Mouse (Mus musculus) gastrocnemius, postnatal 36 days (tissue): ENCODE measurements at regions not wholly inside any gene's neighbourhood (a gene's known extent, or its start where the extent isn't known, plus 50 kb on each side); places are given as distances from the start of the nearest gene placed in this dataset.
"Not testable (repeated sequence)": the region's sequence is repeated elsewhere in the genome, so short reads cannot be mapped to it uniquely, and the experiment has no call there.

ENCODE experiments used
- DNase-seq, 2 experiments: peaks; one replicate each; pipeline ENCODE4 v3.0.0; 2022
- intact Hi-C: fragments of 180-260 bp; cut with DNase I; formaldehyde crosslinking; loops from one replicate; pipeline ENCODE4 v1.15.1; 2025

DNA sequence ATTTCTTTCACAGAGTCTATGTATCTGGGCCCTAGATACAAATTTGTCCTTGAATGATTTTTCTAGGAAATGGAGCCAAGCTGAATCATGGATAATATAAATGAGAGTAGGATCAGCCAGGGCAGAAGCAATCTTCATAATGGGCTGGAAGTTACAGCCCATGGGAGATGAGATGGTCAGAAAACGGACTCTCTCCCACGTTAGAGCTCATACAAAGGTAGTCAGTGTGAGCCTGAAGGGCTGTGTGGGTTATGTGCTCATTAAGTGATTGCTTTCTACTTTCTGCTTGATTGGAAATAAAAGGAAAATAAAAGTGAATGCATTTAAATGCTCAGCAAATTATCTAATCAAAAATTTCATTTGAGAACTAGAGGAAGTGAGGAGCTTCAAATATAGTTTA lies 2017.1 kb upstream of the Pcdh20 start:
- DNase-seq: no peak
- intact Hi-C loops: no loop called here

DNA sequence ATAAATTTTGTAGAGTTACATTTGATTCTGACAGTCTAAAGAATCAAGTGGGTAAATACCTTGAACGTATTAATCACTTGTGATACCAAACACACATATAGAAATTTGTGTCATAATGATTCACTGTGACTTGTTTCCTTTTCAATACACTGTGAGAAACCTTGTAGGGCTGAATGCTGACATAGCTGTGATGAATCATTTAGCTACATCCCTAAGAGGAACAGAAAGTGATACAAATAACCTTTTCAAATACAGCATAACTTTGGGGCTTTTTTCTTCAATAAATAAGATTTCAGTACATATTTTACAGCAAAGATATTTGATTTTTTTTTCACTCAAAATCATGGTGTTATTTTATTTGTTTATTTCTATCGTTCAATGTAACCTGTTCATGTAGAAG lies 1976.8 kb upstream of the Pcdh20 start:
- DNase-seq: no peak
- intact Hi-C loops: no loop called here

DNA sequence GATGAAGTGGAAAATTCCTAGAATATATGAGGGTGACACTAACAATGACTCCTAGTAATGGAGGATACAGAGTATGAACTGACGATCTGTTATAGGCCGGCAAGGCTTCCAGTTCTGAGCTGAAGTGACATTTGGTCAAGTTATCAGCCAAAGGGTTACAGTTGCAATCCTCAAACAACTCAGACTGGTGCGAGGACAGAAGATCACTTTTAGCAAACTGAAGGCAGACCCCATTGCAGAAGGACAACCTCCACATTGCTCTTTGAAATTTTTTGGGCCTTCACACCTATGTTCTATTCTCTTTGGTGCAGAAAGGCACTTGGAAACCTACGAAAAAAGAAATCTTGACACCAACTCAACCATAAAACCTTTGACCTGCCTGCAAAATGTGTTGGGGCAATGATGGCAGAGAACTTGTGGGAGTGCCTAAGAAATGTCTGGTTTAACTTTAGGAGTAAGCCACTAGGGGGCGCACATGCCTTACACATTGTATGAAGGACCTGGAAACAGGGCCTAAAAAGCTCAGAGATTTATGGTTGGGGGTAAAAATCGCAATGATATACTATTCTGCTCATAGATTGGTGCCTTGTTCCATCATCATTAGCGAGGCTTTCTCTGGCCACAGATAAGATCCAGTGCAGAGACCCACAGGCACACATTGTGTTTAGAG lies 1961.8 kb upstream of the Pcdh20 start:
- intact Hi-C loops: no loop called here
- peak in 1 of 2 experiments; percentile 5 for DNase-seq

DNA sequence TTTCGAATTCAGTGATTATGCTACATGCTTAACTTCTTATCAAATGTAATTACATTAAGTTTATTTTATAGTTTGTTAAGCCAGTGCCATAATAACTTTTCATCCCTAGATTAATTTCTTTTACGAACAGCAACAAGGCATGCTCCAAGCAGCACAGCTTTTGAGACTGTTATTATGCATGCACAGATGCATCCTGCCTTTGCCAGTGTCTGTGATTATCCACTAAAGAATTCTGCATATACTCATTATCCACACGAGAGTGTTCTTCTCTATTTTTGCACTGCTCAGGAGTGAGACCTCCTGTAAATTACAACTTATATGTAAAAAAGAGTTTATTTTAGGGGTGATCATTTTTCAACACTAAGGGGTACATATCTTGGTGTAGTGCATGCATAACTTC lies 1941.5 kb upstream of the Pcdh20 start:
- intact Hi-C loops: no loop called here
- no peak for DNase-seq

DNA sequence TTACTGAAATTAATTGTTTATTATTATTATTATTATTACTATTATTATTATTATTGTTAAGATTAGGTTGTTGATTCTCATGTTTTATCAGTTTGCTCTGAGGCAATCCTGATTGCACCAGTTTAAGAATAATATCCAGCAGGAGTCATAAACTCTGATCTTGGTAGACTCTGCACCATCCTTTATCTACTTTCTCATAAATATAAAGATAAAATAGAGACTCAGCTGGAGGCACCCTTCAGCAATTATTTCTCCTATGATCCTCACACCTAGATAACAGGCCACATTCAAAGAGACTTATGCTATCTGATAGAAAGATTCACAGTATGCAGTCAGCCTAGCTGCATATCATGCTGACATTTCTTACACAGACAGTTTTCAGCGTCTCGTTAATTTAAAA lies 1935.2 kb upstream of the Pcdh20 start:
- intact Hi-C loops: no loop called here
- DNase-seq: no peak

DNA sequence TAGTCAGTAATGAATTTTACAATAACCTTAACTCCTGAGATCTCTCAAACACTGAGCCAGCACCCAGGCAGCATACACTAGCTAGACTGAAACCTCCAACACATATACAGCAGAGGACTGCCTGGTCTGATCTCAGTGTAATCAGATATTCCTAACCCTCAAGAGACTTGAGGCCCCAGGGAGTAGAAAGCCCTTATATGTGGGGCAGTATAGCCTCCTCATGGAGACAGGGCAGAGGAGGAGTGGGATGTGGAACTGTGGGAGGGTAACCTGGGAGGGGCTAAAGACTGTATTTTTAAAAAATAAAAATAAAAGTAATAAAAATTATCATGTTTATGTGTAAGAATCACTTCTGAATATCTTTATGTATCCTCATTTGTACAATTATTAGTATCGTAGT lies 1934.3 kb upstream of the Pcdh20 start:
- no peak for DNase-seq
- intact Hi-C loops: no loop called here

DNA sequence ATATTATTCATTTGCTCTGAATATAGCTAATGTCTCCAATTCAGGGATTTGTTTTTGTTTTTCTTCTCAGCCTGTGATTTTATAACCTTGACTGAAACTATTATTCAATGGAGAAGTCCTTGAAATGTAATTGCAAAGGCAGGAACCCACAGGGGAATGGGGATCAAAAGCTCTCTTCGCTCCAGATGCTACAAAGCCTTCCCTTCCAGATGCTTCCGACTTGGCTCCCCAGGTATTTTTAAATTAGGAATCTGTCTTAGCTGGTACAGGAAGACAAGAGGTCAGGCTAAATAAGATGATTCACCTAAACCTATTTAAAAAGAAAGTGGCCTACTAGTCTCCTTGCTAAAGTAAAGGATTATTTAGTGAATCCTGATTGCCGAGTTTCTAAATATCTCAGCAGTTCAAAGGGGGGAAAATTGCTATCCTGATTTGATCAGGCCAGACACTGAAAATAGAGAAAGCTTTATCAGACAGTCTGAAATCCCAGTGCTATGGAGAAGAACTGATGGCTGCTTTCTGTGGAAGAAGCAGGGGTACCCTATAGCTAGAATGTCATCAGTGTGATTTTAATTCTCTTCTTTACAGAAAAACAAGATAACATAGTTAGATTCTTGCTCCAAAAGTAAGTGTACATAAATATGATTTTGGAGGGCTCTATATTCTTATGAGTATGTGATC lies 1896.2 kb upstream of the Pcdh20 start:
- intact Hi-C loops: no loop called here
- DNase-seq: no peak

DNA sequence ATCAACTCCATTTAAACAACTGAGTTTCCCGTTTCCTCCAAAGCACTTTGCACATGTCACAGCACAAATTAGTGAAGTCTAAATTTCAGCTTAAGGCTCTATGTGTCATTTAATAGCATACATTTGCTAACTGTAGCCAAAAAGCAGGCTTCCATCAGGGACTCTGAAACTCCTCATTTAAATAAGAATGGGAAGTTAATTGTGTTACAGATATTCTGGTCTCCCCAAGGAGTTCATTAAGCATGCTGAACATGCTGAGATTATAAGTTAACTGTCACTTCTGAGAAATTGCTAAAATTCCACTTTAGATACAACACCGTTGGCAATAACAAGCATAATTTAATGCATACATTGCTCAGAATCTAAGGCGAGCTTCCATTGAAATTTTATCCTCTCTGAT lies 1863.3 kb upstream of the Pcdh20 start:
- no peak for DNase-seq
- intact Hi-C loops: no loop called here

DNA sequence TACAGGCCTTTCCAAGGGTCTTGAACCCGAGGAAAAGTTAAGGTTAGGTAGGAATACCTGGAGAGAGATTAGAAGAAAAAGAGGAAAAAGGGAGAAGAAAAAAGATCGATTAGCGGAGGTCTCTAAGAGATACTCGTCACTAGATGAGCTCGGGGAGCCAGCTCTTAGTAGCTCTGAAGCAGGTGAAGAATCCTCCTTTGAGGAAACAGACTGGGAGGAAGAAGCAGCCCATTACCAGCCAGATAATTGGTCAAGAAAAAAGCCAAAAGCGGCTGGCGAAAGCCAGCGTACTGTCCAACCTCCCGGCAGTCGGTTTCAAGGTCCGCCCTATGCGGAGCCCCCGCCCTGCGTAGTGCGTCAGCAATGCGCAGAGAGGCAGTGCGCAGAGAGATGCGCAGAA lies 1824.3 kb upstream of the Pcdh20 start:
- intact Hi-C loops: not testable (repeated sequence)
- peak in 1 of 2 experiments; percentile 26 for DNase-seq

DNA sequence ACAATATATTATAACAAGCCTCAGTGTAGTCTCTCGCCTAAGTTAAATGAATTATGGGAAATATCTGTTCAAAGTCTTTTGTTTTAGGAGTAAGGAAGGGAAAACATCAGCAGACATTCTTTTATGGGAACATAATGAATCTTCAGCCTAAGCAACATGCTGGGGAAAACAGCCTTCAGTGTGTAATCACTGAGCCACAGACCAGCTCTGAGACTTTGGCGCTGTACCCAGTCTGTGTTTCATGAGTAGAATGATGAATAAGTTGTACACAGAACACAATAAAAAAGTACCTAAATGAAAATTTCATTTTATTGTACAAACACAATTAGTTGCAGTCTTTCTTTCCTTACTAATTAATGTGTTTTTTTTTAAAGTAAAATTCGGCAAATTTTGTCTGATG lies 1774.8 kb upstream of the Pcdh20 start:
- intact Hi-C loops: no loop called here
- no peak for DNase-seq

DNA sequence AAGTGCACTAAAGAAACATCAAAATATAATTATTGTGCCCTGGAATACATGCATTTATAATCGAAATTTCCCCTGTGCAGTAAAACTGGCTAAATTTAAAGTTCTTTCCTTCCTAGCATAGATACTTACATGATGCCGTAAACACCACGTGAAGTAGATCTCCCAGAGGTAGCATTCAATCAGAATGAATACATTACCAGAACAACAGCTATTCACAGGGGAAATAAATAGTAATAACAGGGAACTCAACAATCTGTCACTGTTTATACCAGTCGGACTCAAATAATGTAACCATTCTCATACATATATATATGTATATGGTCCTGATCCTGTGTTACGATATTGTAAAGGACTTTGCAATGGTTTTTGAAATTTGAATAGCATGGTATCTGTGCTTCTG lies 1761.5 kb upstream of the Pcdh20 start:
- intact Hi-C loops: no loop called here
- no peak for DNase-seq

DNA sequence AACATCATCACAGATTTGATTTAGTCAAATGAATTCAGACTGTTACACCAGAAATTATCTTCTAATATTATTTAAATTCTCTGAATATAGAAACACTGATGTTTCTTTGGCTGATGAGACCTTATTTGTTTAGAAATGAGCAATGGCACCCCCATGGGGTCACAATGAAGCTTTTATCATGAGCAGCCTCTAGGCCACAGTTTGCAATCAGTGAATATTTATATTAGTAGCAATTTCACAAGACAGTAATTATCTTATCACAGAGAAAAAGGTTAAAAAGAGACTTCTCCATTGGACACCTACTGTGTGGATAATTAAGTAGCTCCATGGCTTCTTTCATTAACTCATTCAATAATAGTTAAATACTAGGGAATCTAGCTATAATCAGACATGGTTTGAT lies 1729.1 kb upstream of the Pcdh20 start:
- no peak for DNase-seq
- intact Hi-C loops: no loop called here

DNA sequence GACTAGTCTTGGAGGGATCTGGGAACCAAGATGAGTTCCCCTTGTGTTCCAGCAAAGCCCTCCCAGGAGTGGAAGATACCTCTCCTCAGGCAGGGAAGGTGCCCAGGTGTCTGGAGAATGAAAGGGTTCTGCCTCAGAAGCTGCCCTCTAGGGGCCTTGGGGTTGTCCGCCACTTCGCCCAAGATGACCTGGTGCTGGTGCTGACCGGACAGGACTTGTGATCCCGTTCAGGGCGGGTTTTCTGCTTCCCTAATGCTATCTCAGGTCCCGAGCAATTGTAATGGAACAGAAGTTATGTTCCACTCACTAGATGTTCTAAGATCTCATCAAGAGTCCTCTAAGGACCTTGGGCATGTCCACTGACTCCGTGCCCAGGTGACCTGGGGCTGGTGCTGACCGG lies 1726.6 kb upstream of the Pcdh20 start:
- intact Hi-C loops: no loop called here
- DNase-seq: no peak

DNA sequence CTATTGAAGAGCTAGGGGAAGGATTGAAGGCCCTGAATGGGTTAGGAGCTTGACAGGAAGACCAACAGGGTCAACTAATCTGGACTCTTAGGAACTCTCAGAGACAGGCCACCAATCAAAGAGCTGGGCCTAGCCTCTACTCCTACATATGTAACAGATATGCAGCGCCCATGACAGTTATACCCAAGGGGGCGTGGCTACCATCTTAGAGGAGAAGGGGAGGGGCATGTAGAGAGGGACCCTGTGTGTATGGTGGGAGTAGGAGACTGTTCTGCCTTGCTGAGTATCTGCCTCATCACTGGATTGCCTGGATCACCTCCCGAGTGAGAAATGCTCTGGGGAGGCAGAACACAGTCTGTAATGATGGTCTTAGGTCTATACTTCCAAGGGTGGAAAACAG lies 1701.5 kb upstream of the Pcdh20 start:
- DNase-seq: no peak
- intact Hi-C loops: no loop called here
